Mouse (Mus musculus) common myeloid progenitor, adult 5-6 weeks (primary cell): ENCODE results near the gene Maml3. TPM values are rescaled to one million over a fixed set of nuclear protein-coding genes. Genes with fewer than 3 reads are reported as not detected.
A peak's percentile ranks its signal among the peaks of the same experiment; 100 is the strongest.

Experiments used
- ATAC-seq: replicated peaks from 2 replicates; pipeline ENCODE4 v1.8.0; 2016; ENCODE audit warnings: low read depth, mild to moderate bottlenecking, moderate TSS enrichment, inconsistent platforms; ENCODE audit not compliant: poor library complexity, severe bottlenecking
- total RNA-seq: library from RNA; stranded (forward); fragments of 200-1000, 187-1606 nt; gene quantifications from 2 replicates; pipeline ENCODE4 v1.2.3, GENCODE M21; 2017

The Maml3 gene
- total RNA-seq, 1 experiment from 2014 or later: 15.5 TPM

DNA sequence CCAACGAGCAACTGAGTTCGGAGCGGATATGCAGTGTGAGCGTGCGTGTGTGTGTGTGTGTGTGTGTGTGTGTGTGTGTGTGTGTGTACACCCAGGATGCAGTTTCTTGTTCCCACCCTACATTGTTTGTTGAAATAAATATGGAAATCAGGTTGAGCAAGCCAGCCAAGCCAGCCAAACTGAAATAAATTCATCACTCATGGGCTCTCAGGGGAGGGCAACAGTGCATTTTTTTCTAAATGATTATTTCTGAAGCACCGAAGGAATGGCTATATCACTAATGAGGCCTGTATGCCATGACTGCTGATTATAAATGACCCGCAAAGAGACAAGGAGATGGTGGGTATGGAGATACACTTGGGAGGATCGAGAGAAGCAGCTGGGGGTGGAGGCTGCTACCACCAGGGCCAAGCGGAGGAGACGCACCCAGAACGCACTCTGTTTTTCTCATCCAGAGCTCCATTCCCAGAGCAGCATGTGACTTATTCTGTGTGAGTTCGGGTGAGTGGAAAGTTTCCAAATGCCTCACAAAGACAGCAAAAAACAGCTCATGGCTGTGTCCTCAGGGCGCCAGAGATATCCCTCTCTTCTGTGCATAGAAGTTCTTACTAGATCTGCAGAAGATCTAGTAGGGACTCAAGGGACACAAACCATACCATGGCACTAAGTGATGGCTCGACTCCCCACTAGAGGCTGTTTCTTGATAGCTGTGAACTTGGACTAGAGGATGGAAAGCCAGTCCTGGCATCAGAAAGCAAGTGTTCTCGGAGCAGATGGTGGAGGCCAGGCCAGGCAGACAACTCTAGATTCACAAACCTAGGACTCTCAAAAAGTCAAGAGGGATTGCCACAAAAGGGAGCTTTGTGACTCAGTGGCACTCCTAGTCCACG is 296.6 kb downstream of the Maml3 start:
- ATAC-seq: no peak

DNA sequence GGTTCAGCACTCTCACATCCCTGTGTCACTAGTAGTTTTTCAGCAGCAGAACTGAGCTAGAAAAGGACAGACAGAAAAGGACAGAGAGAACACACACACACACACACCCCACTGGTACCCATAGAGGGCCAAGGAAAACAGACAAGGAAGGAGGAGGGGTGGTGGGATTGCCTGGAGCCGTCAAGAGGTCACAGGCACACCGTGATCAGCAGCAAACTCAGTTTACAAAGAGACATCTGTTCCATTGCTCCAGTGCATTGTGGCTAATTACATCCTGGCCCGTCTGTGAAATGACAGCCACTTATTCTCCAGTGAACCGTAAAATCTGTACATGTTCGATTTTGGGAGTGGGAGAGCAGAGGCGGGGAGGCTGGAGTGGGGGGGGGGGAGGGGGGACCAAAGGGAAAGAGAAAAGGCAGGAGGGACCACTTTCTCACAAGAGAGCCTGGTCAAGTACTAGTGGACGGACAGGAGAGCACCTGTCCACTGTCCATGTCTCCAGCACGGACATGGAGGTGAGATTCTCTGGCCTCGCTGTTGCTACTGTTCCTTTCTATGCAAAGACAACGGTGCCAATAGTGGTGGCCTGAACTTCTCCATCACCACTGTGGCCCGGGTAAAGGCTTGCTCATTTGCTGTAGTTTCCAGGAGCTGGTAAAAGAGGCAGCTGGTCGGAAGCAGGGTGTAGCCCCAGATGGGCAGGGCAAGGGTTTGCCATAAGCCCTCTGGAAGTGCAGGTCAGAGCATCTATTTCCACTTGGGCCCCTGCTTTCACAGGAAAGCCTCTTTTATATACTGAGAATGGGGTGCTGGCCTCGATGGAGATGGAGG is 299.2 kb downstream of the Maml3 start:
- no peak for ATAC-seq

DNA sequence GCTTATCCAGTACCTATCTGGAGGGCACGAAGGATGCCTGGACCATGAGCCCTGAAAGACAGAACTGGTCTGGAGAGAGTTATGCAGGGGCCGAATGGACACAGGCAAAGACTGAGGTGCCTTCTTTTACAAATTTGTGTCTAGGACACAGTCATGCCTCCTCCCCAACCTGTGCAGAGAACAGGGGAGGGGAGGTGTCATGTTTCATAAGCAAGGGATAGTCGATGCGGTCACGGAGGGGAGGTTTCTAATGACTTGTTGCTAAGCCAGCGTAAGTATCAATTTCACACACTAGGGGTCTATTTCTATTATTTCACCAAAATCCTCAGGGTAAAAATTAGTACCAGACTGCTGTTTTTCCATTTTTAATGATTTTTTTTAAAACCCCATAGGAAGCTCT is 301.0 kb downstream of the Maml3 start:
- ATAC-seq: no peak

DNA sequence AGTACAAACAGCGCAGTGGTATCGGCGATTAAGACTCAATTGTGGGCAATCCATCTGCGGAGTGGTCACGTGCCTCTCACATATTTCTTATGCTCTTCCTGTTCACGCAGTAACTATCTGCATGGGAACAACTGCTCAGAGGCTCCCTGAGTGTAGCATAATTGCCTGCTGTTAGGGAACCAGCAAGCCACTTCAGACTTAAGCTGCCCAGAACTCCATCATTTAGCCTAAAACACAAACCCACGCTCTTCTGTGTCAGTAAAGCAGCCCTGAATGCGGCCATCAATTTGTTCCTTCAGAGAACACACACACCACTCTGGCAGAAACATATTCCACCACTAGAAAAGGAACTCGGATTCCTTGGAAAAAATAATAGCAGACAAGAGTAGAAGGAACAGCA is 305.2 kb downstream of the Maml3 start:
- no peak for ATAC-seq

DNA sequence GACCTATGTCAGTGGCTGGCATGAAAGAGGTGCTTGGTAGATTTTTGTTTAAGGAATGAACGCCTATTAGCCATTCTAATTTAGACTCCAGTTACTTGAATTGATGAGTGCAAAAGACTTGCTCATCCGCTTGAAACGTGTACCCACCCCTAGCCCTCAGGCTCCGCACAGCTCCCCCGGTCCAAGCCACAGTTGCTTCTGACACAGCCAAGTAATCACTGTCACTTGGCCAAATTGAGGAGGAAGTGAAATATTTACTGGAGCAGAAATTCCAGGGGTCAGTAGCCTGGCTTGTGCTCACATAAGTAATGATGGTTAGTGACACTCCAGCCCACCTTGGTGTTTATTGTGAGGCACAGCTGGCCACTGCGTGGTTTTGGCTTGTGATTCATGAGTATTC is 308.0 kb downstream of the Maml3 start:
- ATAC-seq: 0 out of 2 replicates have a peak, but pooled peaks have one; percentile 27

DNA sequence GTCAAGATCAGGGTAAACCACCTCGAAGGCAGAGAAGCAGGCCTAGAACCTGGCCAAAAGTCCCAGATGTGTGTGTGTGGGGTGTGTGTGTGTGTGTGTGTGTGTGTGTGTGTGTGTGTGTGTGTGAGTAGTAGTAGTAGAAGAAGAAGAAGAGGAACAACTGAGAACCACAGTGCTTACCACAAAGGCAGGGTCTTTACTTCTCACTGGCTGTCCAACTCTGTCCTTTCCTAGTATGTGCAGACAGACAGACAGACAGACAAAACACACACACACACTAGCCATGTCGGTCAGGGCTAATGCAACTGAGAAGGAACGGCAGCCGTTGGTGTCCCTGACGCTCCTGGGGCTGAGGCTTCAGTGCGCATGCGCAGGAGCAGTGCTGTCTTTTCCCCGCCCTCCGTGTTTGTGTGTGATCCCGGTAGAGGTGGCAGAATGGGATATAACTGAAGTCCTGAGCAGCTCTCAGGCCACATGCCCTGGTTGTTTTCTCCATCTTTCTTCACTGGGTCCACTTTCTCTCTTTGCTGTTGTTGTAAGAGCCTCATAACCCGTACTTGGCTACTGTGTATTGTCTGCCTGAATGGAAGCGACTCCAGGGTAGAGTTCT is 308.6 kb downstream of the Maml3 start:
- ATAC-seq: peak; percentile 65

DNA sequence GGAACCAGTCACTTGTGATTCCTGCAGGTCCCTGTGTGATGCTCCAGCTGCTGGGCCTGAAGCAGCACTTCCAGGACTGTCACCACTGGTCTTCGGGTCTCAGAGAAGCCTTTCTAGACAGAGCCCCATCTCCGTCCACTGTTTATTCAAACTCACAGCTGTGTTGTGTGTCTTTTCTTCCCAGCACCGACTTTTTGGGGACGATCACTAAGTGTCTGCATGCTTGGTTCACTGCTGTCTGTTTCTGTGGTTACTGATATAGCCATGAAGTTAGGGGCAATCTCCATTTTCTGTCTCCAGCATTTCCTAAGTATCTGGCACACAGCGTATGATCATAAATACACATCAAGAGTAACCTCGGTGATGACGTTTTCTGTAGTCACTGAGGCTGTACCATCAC is 313.3 kb downstream of the Maml3 start:
- ATAC-seq: no peak

DNA sequence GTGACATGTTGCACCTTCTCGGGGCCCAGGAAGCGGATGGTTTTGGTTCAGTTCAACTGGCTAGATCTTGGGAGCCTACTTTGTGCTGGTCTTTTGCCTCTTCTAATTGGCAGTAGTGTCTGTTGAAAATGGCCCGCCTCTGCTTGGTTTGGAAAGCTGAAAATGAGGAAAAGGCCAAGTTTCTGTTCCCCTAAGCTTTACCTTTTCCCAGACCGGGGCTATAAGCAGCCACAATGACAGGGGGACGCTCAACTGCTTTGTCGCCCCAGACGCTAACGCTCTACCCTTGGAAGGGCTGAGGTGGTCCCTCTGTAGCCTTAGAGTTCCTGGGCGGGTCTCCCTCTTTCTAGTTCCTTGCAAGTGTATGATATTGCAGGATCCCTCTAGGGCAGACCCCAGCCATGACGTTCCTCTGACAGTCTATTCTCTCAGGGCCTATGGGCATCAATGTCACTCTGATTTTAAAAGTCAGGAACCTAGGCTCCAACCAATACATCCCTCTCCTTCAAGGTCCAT is 315.4 kb downstream of the Maml3 start:
- peak; percentile 38 for ATAC-seq

DNA sequence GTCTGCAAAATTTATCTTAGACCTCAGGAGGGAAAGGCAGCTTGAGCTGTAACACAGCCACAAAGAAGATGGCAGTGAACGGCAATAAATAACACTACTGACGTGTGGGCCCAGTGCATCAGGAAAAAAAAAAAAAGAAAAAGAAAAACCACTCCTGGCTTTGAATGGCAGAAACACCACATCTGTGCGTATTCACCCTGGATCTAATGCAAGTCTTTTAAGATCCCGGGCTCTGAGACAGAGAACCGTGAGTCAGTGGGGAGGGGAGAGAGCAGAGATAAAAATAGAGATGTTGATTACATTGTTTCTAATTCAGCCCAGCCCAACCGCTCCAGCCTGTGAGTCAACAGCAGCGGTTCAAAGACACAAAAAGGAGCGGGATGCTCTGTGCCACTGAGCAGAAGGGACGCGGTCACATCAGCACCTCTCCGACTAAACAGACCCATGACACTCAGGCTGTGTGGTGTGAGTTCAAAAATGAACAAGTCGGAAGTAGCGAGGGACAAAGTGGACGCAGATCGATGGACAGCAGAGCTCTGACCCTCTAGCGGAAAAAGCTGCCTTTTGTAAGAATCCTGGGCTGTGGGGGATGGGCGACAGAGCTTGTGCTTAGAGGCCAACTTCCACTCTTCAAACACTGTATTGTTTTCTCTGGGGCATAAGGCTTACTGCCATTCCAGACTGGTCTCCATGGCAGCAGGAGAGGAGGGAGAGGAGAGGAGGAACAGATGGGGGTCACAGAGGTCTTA is 316.1 kb downstream of the Maml3 start:
- ATAC-seq: peak; percentile 76

DNA sequence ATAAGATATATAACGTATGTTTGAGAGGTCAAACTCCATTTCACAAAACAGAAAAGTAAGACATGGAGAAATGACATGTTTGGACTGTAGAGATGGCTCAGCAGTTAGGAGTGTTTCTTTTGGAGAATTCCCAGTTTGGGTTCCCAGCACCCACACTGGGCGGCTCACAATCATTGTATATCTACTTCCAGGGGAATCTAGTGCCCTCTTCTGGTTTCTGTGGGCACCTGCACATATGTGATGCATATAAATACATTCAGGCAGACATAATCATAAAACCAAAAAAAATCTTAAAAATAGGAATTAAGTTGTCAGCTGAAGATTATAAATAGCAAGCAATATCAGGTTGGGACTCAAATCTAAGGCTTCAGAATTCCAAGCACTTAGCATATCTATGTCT is 316.9 kb downstream of the Maml3 start:
- no peak for ATAC-seq

DNA sequence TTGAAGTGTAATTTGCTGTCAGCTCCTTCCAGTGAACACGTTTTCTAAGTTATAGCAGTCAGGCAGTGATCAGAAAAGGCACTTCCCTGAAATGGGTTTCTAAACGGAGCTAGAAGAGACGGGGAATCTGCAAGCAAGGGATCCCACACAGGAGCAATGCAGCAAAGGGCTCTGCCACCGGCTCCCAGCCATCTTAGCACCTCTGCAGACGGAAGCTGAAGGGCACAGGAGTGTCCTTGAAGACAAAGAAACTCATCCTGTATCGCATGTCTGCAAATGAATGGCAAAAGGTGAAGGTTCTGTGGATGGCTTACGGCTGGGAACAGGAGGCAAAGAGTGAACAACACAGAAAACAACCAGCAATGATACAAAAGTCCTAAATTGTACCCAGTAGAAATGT is 319.1 kb downstream of the Maml3 start:
- ATAC-seq: no peak

DNA sequence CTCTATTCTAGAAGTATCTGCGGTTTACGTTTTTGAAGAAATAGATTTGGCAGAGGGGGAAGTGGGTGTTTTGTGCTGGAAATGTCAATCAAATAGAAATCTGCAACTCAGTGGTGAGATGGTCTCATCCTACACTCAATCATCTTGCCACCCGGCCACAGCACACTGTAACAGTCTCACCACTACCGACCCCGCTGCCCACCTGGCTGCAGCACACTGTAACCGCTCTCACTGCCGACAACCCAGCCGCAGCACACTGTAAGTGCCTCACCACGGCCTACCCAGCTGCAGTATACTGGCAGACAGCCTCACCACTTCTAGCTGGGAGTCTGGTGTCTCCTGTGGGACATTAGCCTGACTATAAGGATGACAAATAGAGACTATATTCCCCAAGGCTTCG is 322.7 kb downstream of the Maml3 start:
- peak; percentile 70 for ATAC-seq

DNA sequence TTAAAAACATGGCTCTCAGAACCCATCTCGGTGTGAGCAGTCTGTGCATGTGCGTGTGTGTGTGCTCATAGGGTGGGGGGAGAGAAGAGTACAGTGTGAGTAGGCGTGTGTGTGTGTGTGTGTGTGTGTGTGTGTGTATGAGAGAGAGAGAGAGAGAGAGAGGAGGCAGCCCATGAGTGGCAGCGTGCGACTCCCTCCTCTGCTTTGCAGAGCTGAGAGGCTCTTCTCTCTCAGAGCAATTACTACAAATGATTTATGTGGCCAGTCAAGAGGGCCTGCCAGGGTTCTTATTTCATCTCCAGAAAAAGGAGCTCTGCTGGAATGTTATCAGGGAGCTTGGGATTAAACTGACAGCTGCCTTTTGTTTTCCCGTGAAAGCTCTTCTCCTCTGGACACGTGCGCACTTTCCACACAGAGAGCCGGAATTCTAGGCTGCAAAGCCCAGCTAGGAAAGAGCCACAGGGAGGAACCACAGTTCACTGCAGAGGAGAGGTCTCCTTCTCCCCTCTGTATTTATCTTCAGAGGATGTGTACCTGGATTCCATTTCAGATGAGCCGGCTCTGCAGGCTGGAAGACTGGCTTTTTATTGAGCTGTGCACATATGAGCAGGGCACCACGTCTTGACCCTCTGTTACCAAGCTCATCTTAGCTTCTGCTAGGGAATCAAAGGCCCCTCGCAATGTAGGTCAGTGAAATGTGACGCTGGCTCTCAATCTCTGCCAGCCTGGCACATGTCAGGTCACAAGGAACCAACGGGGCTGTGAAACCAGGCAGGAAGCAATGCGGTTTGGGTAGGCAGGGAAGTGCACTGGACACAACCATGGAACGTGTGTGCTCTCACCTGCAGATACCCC is 325.9 kb downstream of the Maml3 start:
- peak; percentile 5; the same call in 1 of the 2 replicates for ATAC-seq

DNA sequence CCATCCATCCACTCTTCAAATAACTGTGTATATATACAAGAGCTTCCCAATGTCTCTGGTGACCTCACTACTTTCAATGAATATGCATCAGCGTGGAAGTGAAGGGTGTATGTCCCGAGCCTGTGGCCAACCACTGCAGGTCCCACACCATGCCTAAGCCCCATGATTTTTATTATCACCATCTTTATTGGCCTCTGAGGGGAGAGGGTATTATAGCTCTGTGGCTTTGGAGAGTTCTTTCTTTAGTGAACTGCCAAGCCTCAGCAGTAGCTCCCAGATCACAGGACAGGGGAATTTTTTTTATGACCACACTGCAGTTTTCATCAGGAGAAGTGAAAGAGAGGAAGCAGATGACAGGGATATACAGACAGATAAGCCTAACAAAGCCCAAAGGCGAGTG is 326.7 kb downstream of the Maml3 start:
- ATAC-seq: peak; percentile 51

DNA sequence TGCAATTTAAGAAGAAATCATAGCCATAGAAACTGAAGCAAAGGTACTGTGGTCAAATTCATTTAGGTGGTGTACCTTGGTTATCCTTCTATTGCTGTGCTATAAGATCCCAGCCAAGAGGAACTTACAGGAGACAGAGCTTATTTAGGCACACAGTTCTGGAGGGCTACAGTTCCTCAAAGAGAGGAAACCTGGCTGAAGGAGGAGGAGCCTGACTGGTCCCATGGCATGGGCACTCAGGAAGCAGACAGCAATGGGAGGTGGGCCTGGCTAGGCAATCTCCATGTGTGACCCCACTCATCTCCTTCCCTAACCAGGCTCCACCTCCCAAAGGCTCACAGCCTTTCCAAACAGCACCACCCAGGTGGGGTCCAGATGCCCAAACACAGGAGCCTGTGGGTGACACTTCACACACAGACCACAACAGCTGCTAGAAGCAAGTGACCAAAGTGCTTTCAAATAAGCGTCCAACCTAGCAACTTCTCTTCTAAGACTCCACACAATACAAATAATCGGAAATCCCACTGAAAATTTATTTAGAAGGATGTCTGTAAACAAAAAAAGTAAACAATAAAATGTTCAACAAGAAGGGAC is 328.8 kb downstream of the Maml3 start:
- peak; percentile 34; the same call in 1 of the 2 replicates for ATAC-seq

DNA sequence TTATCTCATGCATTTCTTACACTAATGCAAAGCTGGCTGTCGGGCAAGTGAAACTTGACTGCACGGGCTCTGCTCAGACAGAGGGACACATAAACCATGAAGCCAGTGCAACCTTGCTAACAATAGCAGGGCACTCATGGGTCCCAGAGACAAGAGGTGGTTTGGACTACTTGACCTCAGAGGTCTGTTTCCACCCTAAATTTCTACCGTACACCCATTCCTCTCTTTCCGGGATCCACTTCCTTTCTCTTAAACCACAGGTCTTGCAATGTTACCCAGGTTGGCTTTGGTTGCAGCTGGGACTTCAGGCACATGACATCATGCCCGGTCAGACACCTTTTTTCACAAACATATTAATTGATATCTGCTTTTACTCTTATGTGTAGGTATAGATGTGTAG is 331.3 kb downstream of the Maml3 start:
- peak; percentile 48 for ATAC-seq

DNA sequence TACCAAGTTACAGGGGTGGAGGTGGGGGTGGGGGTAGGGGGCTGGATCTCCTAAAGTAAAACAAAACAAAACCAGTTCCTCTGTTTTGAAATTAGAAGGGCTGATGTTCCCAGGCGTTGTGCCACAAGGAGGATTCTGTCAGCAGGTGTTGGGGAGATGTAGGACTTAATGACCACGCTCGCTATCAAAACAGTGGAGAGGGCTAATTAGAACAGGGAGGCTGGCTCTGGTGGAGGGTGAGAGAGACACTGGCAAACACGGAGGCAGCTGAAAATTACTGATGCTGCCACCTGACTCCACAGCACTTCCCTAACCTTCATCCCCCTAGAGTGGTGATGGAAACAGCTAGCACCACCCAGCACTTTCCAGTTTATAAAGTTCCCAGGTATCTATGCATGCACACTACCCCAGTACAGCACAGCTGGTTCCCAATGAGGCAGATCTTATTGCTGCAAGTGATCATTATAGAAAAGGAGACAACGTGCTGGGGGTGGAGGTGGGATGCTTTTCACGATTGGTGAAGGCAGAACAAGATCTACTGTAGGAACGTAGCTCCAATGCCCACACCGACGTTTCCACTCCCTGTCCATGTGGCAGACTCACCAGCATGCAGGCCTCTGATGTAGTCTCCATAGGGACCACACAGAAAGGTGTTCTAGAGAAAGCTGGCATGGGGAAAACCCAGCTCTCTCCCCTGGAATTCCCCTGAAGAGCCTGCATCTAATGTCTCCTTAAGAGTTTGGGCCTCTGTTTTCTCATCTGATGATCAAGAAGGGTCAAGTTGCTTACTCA is 332.8 kb downstream of the Maml3 start:
- ATAC-seq: no peak

DNA sequence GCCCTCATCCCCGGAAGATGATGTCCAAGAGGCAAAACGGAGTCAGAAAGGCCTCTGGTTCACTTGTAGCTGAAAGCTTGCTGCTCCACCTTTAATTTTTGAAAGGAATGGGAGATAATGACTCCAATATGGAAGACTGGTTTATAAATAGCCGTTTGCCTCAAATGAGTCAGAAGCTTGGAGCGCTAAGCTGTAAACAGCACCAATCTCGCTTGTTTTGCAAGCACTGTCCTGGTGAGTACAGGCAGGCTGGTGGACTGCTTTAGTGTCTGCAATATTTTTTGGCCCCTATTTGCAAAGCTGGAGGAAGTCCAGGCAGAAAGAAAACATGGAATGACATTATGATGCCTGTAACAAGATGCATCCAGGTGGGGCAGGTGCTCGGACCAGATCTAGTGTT is 335.7 kb downstream of the Maml3 start:
- no peak for ATAC-seq
